Mouse (Mus musculus) forebrain, embryonic 11.5 days (tissue): Measurements from ENCODE around the gene D230025D16Rik. TPM values are rescaled to one million over a fixed set of nuclear protein-coding genes. Genes with fewer than 3 reads are reported as not detected.

ENCODE experiments used
- ATAC-seq: fragments of 200-750 bp; cut with Nextera tagmentation; replicated peaks from 2 replicates; pipeline ENCODE4 v1.8.0; 2017; ENCODE audit warnings: moderate TSS enrichment; ENCODE audit not compliant: low FRiP score
- DNase-seq: peaks from one replicate; pipeline ENCODE4 v3.0.0-alpha.2; 2017; ENCODE audit warnings: low spot score
- H3K27ac ChIP-seq: fragments of 300-500 bp; sonication (generic); 2 replicates; pipeline ENCODE4 v1.5.1; 2014; ENCODE audit warnings: low read depth, low read length
- H3K27me3 ChIP-seq: fragments of 300-500 bp; sonication (generic); 2 replicates; pipeline ENCODE4 v1.6.1; 2014; ENCODE audit warnings: mild to moderate bottlenecking, low read length, mixed read lengths; ENCODE audit not compliant: control insufficient read depth, insufficient read depth
- H3K36me3 ChIP-seq: fragments of 300-500 bp; sonication (generic); 2 replicates; pipeline ENCODE4 v1.6.1; 2014; ENCODE audit warnings: mild to moderate bottlenecking, low read length, moderate library complexity, mixed read lengths; ENCODE audit not compliant: control insufficient read depth, insufficient read depth
- H3K4me1 ChIP-seq: fragments of 300-500 bp; sonication (generic); replicated peaks from 2 replicates; pipeline ENCODE4 v1.6.1; 2014; ENCODE audit warnings: low read length, mixed read lengths; ENCODE audit not compliant: control insufficient read depth, insufficient read depth
- H3K4me2 ChIP-seq: fragments of 300-500 bp; sonication (generic); 2 replicates; pipeline ENCODE4 v1.6.1; 2014; ENCODE audit warnings: low read depth, mild to moderate bottlenecking, low read length, moderate library complexity, mixed read lengths; ENCODE audit not compliant: severe bottlenecking
- H3K4me3 ChIP-seq: fragments of 300-500 bp; sonication (generic); 2 replicates; pipeline ENCODE4 v1.5.1; 2014; ENCODE audit warnings: low read depth, low read length
- H3K9ac ChIP-seq: fragments of 300-500 bp; sonication (generic); 2 replicates; pipeline ENCODE4 v1.6.1; 2014; ENCODE audit warnings: low read length
- H3K9me3 ChIP-seq: fragments of 300-500 bp; sonication (generic); 2 replicates; pipeline ENCODE4 v1.6.1; 2016; ENCODE audit warnings: low read length, mixed read lengths; ENCODE audit not compliant: control insufficient read depth
- WGBS: fragments of 180-500 bp; shearing (Covaris S2); extraction: QIAGEN DNeasy Blood & Tissue Kit; methylation state at CpG from one replicate; pipeline ENCODE4 v1.1.7; 2014; 5-methylcytosine and 5-hydroxymethylcytosine counted together
- polyA plus RNA-seq: library from polyadenylated mRNA; unstranded; fragments of >200 nt; fragmentation: Nextera tagmentation; extraction: Ambion mirVana; gene quantifications from 2 replicates; pipeline ENCODE4 v1.2.1, GENCODE M21; 2014

The D230025D16Rik gene
- polyA plus RNA-seq, 1 experiment from 2014 or later = 26.3 TPM

- peak; percentile 65 for DNase-seq
- Histone ChIP-seq H3K27me3 (peaks cover 90% of the 10 kb centered on the region), H3K9me3 (no peaks in the 10 kb centered on the region; the same call in 1 of the 2 replicates), H3K4me2 (peak overlapping the region; percentile 71; the same call in 1 of the 2 replicates), H3K4me3 (peak overlapping the region; percentile 41), H3K4me1 (peaks cover 17% of the 10 kb centered on the region), H3K9ac (no peak overlapping the region), H3K27ac (no peak overlapping the region), H3K36me3 (no peaks in the 10 kb centered on the region)
- no peak for ATAC-seq
- 1% methylated on average over 39 of the region's 39 CpGs for WGBS
Measured at GRCm38 (mm10) chr8:105270101-105270915, 45.4 kb downstream of the D230025D16Rik start.

DNA sequence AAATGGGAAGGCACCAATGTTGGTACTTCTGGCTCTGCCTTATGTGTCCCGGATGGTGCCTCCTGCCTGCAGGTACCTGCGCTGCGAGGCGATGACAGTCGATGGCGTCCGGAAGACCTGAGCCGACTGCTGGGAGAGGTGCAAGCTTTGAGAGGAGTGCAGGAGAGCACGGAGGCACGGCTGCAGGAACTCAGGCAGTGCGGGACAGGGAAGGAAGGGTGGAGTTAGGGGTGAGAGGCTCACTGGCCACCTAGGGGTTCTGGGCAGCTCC lies 45.9 kb downstream of the D230025D16Rik start:
- DNase-seq (peak; percentile 65), ATAC-seq (no peak)
- Histone ChIP-seq H3K4me2 (no peak overlapping the region), H3K9me3 (no peaks in the 10 kb centered on the region; the same call in 1 of the 2 replicates), H3K9ac (no peak overlapping the region), H3K27me3 (peaks cover 91% of the 10 kb centered on the region), H3K36me3 (no peaks in the 10 kb centered on the region), H3K4me1 (peaks cover 22% of the 10 kb centered on the region), H3K27ac (no peak overlapping the region), H3K4me3 (no peak overlapping the region)
- 1% methylated on average over 11 of the region's 11 CpGs for WGBS

DNA sequence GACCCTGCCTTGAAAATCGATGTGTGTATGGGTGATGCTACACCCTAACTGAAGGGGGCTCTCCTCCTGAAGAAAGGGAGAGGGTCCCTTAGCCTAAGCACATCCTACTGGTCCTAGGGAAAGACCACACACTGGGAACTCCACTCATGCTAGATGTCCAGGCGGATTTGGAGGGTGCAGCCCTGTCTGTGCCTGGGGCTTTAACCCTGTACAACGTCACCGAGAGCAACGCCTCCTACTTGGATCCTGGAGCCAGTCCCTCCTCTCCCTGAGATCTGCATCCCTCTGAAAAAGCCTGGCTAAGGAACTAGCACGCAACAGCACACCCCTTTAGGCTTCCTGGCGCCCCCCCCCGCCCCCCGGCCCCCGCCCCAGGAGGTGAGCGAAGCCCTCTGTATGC lies 50.4 kb downstream of the D230025D16Rik start:
- H3K27me3 ChIP-seq = peaks cover 90% of the 10 kb centered on the region
- WGBS = 6% methylated on average over 11 of the region's 11 CpGs

GRCm38 (mm10) chr8:105275840-105276239 lies 50.9 kb downstream of the D230025D16Rik start, which contains the start of gene Nol3:
Gene Nol3, plus strand, starts transcription at chr8:105276140.
- WGBS = 4% methylated on average over 10 of the region's 10 CpGs
- Histone ChIP-seq H3K27me3 (peaks cover 87% of the 10 kb centered on the region), H3K4me1 (peaks cover 9% of the 10 kb centered on the region; the same call in 1 of the 2 replicates), H3K4me3 (peak within 1 kb of the TSS; percentile 33), H3K9ac (peak within 1 kb of the TSS; percentile 25; the same call in 1 of the 2 replicates), H3K4me2 (peak within 1 kb of the TSS; percentile 62), H3K36me3 (no peaks in the 10 kb centered on the region), H3K27ac (no peak within 1 kb of the TSS), H3K9me3 (no peaks in the 10 kb centered on the region)
- ATAC-seq (no peak), DNase-seq (no peak)

More for the DNA sequence above, 50.4 kb downstream of the D230025D16Rik start:
- Histone ChIP-seq H3K36me3 (no peaks in the 10 kb centered on the region), H3K9ac (no peak overlapping the region), H3K4me1 (peaks cover 9% of the 10 kb centered on the region; the same call in 1 of the 2 replicates), H3K27ac (no peak overlapping the region), H3K4me2 (no peak overlapping the region), H3K4me3 (0 out of 2 replicates have a peak overlapping the region, but pooled peaks have one; percentile 7), H3K9me3 (no peaks in the 10 kb centered on the region)
- ATAC-seq = no peak
- DNase-seq = no peak

DNA sequence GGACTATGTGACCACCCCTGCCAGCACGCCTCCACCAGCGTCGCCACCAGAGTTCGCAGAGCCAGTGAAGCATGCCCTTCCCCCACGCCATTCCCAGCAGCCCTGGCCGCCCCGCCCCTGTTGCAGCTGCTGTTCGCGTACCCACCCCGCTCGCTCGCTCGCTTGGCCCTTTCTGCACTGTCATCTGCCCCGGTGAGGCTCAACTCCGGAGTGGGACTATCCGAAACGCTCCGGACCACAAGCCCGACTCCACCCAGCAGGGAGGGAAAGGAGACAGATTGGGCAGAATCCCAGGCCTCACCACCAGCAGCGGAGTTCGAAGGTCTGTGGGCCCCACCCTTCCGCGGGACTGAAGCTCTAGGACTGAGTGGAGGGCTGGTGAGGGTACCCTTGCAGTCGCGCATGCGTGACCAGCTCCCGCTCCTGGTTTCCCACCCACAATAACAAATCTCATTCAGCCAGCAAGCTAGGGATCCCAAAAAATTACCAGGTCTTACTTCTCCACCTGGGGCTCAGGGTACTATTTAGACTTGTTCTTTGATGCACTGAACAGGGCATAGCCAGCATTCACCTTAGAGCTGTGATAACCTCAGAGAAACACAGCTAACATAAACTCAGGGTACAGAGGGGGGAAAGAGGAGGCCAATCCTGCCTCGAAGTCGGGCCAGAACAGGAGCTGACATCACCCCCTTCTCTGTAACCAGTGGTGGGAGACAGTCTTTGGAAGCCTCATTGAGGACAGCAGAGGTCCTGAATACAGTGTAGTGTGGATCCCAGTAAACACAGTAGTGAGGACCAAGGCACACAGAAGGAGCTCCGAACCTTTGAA lies 51.6 kb downstream of the D230025D16Rik start:
- ATAC-seq (peak; percentile 70), DNase-seq (peak; percentile 82)
- Histone ChIP-seq H3K9me3 (no peaks in the 10 kb centered on the region), H3K27me3 (peaks cover 80% of the 10 kb centered on the region), H3K27ac (no peak overlapping the region), H3K4me2 (peak overlapping the region; percentile 62), H3K9ac (peak overlapping the region; percentile 25; the same call in 1 of the 2 replicates), H3K4me3 (peak overlapping the region; percentile 33), H3K4me1 (peaks cover 7% of the 10 kb centered on the region; the same call in 1 of the 2 replicates), H3K36me3 (no peaks in the 10 kb centered on the region)
- WGBS = 2% methylated on average over 30 of the region's 30 CpGs

DNA sequence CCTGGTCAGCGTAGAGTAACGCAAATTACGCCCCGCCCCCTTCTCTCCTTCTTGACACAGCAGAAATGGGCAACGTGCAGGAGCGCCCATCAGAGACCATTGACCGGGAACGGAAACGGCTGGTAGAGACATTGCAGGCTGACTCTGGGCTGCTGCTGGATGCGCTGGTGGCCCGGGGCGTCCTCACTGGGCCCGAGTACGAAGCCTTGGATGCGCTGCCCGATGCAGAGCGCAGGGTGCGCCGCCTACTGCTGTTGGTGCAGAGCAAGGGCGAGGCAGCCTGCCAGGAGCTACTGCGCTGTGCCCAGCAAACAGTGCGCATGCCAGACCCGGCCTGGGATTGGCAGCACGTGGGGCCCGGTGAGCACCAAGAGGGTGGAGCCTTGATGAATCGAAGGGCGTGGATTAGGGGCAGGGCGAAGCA lies 54.0 kb downstream of the D230025D16Rik start:
- Histone ChIP-seq H3K9ac (no peak overlapping the region), H3K4me3 (no peak overlapping the region), H3K9me3 (no peaks in the 10 kb centered on the region), H3K36me3 (no peaks in the 10 kb centered on the region), H3K27ac (no peak overlapping the region), H3K27me3 (peaks cover 63% of the 10 kb centered on the region), H3K4me2 (0 out of 2 replicates have a peak overlapping the region, but pooled peaks have one; percentile 16), H3K4me1 (peaks cover 7% of the 10 kb centered on the region; the same call in 1 of the 2 replicates)
- ATAC-seq = peak; percentile 23; the same call in 1 of the 2 replicates
- WGBS = 2% methylated on average over 28 of the region's 28 CpGs
- peak; percentile 66 for DNase-seq

DNA sequence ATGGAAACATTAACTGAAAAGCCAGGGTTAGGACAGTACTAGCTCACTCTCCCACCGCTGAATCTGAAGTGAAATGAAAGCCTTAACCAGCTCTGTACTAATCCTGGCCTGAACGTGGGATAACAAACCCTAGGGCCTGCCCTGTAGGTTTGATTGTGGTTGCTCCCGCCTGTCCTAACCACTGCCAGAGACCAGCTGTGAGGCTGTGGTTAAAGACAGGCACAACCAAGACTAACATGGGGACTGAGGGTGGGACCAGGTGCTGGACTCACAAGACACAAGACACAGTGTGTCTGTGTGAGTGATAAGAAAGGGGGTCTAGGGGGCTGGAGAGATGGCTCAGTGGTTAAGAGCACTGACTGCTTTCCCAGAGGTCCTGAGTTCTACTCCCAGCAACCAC lies 55.6 kb downstream of the D230025D16Rik start:
- no peak overlapping the region for H3K9ac ChIP-seq
- H3K9me3 ChIP-seq = no peaks in the 10 kb centered on the region
- H3K27ac ChIP-seq = no peak overlapping the region
- H3K4me3 ChIP-seq = no peak overlapping the region
- peaks cover 4% of the 10 kb centered on the region; the same call in 1 of the 2 replicates for H3K4me1 ChIP-seq
- no peaks in the 10 kb centered on the region; the same call in 1 of the 2 replicates for H3K36me3 ChIP-seq
- DNase-seq = peak; percentile 49
- peaks cover 48% of the 10 kb centered on the region for H3K27me3 ChIP-seq
- no peak for ATAC-seq
- 71% methylated on average over 3 of the region's 3 CpGs for WGBS
- no peak overlapping the region for H3K4me2 ChIP-seq

DNA sequence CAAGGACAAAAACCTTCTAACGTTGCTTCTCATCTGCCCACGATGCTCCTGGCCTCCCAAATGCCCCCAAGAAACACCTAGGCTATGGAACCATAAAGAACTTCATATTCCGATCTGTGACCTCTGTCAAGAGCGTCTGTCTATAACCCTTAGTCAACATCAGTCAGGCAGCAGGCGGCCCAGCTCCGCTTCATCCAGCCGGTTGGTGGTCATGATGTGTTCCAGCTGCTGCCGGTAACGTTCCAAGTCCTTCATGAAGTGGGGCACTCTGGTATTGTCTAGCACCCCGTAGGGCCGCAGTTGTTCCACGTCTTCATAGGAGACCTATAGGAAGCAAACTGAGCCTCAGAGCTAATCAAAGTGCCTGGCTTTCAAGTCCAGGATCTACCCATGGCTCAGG lies 56.9 kb downstream of the D230025D16Rik start:
- Histone ChIP-seq H3K36me3 (no peaks in the 10 kb centered on the region; the same call in 1 of the 2 replicates), H3K27ac (no peak overlapping the region), H3K9ac (no peak overlapping the region), H3K27me3 (peaks cover 36% of the 10 kb centered on the region), H3K4me3 (no peak overlapping the region), H3K4me2 (no peak overlapping the region), H3K4me1 (0 out of 2 replicates have a peak, but pooled peaks cover 2% of the 10 kb centered on the region), H3K9me3 (no peaks in the 10 kb centered on the region)
- DNase-seq (peak; percentile 47), ATAC-seq (no peak)
- WGBS = 90% methylated on average over 12 of the region's 12 CpGs
